Mouse (Mus musculus): Measurements from ENCODE around the gene Dennd4b. TPM values are rescaled to one million over a fixed set of nuclear protein-coding genes. Genes with fewer than 3 reads are reported as not detected.

Dennd4b gene
- 4.4 and 6.1 TPM in 2 replicates for polyA plus RNA-seq (2014; fragmentation: Nextera tagmentation; extraction: Ambion mirVana)

- peak; percentile 91 for TF ChIP-seq CTCF (IDR thresholded peaks at IDR 0.05; ENCODE audit: low read depth)
- Histone ChIP-seq H3K4me1 (ENCODE audit: insufficient read depth) (peaks cover 5% of the 10 kb centered on the region; the same call in 1 of the 2 replicates), H3K36me3 (ENCODE audit: insufficient read depth) (peaks cover 44% of the 10 kb centered on the region), H3K9me3 (ENCODE audit: low read depth, low read length) (no peaks in the 10 kb centered on the region), H3K4me2 (peak within 1 kb of the TSS; percentile 73), H3K27me3 (ENCODE audit: insufficient read depth, low read length) (no peaks in the 10 kb centered on the region), H3K27ac (ENCODE audit: low read depth) (peak within 1 kb of the TSS; percentile 98), H3K4me3 (ENCODE audit: low read depth, low read length) (peak within 1 kb of the TSS; percentile 80), H3K9ac (peak within 1 kb of the TSS; percentile 91)
- ATAC-seq (ENCODE audit: insufficient read depth) (peak; percentile 94), DNase-seq (peak; percentile 89)
- under 1% methylated on average over 82 of the region's 87 CpGs for WGBS
These were observed at the start of gene Dennd4b for GRCm38 (mm10) chr3:90265034-90265931. TSS of gene Dennd4b (plus strand) at chr3:90265185.

- TF ChIP-seq CTCF (IDR thresholded peaks at IDR 0.05; ENCODE audit: low read depth) = no peak; the same call in 1 of the 2 replicates
- no peak overlapping the region for H3K4me2 ChIP-seq
- no peaks in the 10 kb centered on the region for H3K27me3 ChIP-seq (ENCODE audit: insufficient read depth, low read length)
- ATAC-seq (ENCODE audit: insufficient read depth) (no peak), DNase-seq (no peak)
- WGBS = 21% methylated on average over 1 of the region's 1 CpGs
- no peak overlapping the region for H3K4me3 ChIP-seq (ENCODE audit: low read depth, low read length)
- H3K27ac ChIP-seq (ENCODE audit: low read depth) = no peak overlapping the region
- H3K36me3 ChIP-seq (ENCODE audit: insufficient read depth) = peaks cover 19% of the 10 kb centered on the region
- peaks cover 18% of the 10 kb centered on the region for H3K4me1 ChIP-seq (ENCODE audit: insufficient read depth)
- H3K9me3 ChIP-seq (ENCODE audit: low read depth, low read length) = no peaks in the 10 kb centered on the region
- H3K9ac ChIP-seq = no peak overlapping the region
These were observed 49.1 kb upstream of the Dennd4b start for GRCm38 (mm10) chr3:90215825-90216380.

- DNase-seq = peak; percentile 77
- WGBS = 5% methylated on average over 6 of the region's 6 CpGs
- ATAC-seq (ENCODE audit: insufficient read depth) = peak; percentile 45; the same call in 1 of the 2 replicates
These were observed 44.9 kb upstream of the Dennd4b start for GRCm38 (mm10) chr3:90220088-90220487.

GRCm38 (mm10) chr3:90220531-90220951 lies 44.4 kb upstream of the Dennd4b start:
- Histone ChIP-seq H3K27ac (ENCODE audit: low read depth) (peak overlapping the region; percentile 93), H3K27me3 (ENCODE audit: insufficient read depth, low read length) (no peaks in the 10 kb centered on the region), H3K9me3 (ENCODE audit: low read depth, low read length) (no peaks in the 10 kb centered on the region), H3K9ac (peak overlapping the region; percentile 72), H3K4me2 (peak overlapping the region; percentile 67), H3K4me3 (ENCODE audit: low read depth, low read length) (peak overlapping the region; percentile 53), H3K4me1 (ENCODE audit: insufficient read depth) (0 out of 2 replicates have a peak, but pooled peaks cover 5% of the 10 kb centered on the region), H3K36me3 (ENCODE audit: insufficient read depth) (peaks cover 22% of the 10 kb centered on the region)
- 0% methylated on average over 16 of the region's 20 CpGs for WGBS
- peak; percentile 89 for DNase-seq
- no peak for TF ChIP-seq CTCF (IDR thresholded peaks at IDR 0.05; ENCODE audit: low read depth)
- ATAC-seq (ENCODE audit: insufficient read depth) = peak; percentile 90

More at GRCm38 (mm10) chr3:90220088-90220487, 44.9 kb upstream of the Dennd4b start:
- peak overlapping the region; percentile 53 for H3K4me3 ChIP-seq (ENCODE audit: low read depth, low read length)
- no peaks in the 10 kb centered on the region for H3K27me3 ChIP-seq (ENCODE audit: insufficient read depth, low read length)
- H3K4me2 ChIP-seq = peak overlapping the region; percentile 67
- 0 out of 2 replicates have a peak, but pooled peaks cover 5% of the 10 kb centered on the region for H3K4me1 ChIP-seq (ENCODE audit: insufficient read depth)
- peak overlapping the region; percentile 93 for H3K27ac ChIP-seq (ENCODE audit: low read depth)
- peaks cover 19% of the 10 kb centered on the region for H3K36me3 ChIP-seq (ENCODE audit: insufficient read depth)
- peak overlapping the region; percentile 72 for H3K9ac ChIP-seq
- H3K9me3 ChIP-seq (ENCODE audit: low read depth, low read length) = no peaks in the 10 kb centered on the region
- TF ChIP-seq CTCF (IDR thresholded peaks at IDR 0.05; ENCODE audit: low read depth) = peak; percentile 68

GRCm38 (mm10) chr3:90221123-90221522 lies 43.9 kb upstream of the Dennd4b start:
- DNase-seq (no peak), ATAC-seq (ENCODE audit: insufficient read depth) (0 out of 2 replicates have a peak, but pooled peaks have one; percentile 8)
- 11% methylated on average over 5 of the region's 5 CpGs for WGBS
- Histone ChIP-seq H3K36me3 (ENCODE audit: insufficient read depth) (peaks cover 27% of the 10 kb centered on the region), H3K4me1 (ENCODE audit: insufficient read depth) (0 out of 2 replicates have a peak, but pooled peaks cover 5% of the 10 kb centered on the region), H3K9ac (peak overlapping the region; percentile 72), H3K9me3 (ENCODE audit: low read depth, low read length) (no peaks in the 10 kb centered on the region), H3K27ac (ENCODE audit: low read depth) (peak overlapping the region; percentile 93), H3K4me2 (peak overlapping the region; percentile 67), H3K27me3 (ENCODE audit: insufficient read depth, low read length) (no peaks in the 10 kb centered on the region), H3K4me3 (ENCODE audit: low read depth, low read length) (peak overlapping the region; percentile 53)
- TF ChIP-seq CTCF (IDR thresholded peaks at IDR 0.05; ENCODE audit: low read depth) = no peak

- no peaks in the 10 kb centered on the region for H3K27me3 ChIP-seq (ENCODE audit: insufficient read depth, low read length)
- H3K4me3 ChIP-seq (ENCODE audit: low read depth, low read length) = no peak overlapping the region
- no peaks in the 10 kb centered on the region for H3K9me3 ChIP-seq (ENCODE audit: low read depth, low read length)
- no peak overlapping the region for H3K27ac ChIP-seq (ENCODE audit: low read depth)
- no peak for DNase-seq
- no peak for TF ChIP-seq CTCF (IDR thresholded peaks at IDR 0.05; ENCODE audit: low read depth)
- no peak for ATAC-seq (ENCODE audit: insufficient read depth)
- H3K4me2 ChIP-seq = peak overlapping the region; percentile 67; the same call in 1 of the 2 replicates
- 83% methylated on average over 4 of the region's 4 CpGs for WGBS
- peaks cover 29% of the 10 kb centered on the region for H3K36me3 ChIP-seq (ENCODE audit: insufficient read depth)
- no peak overlapping the region for H3K9ac ChIP-seq
- H3K4me1 ChIP-seq (ENCODE audit: insufficient read depth) = 0 out of 2 replicates have a peak, but pooled peaks cover 5% of the 10 kb centered on the region
These were observed 42.5 kb upstream of the Dennd4b start for GRCm38 (mm10) chr3:90222455-90222854.

All from lung, embryonic 14.5 days (tissue).